Mouse (Mus musculus): ENCODE results near the gene Cgn. TPM values are rescaled to one million over a fixed set of nuclear protein-coding genes. Genes with fewer than 3 reads are reported as not detected.
"Not testable (repeated sequence)": the region's sequence is repeated elsewhere in the genome, so short reads cannot be mapped to it uniquely, and the experiment has no call there.

Gene Cgn
- polyA plus RNA-seq, 1 experiment, result 7.0 TPM

DNA sequence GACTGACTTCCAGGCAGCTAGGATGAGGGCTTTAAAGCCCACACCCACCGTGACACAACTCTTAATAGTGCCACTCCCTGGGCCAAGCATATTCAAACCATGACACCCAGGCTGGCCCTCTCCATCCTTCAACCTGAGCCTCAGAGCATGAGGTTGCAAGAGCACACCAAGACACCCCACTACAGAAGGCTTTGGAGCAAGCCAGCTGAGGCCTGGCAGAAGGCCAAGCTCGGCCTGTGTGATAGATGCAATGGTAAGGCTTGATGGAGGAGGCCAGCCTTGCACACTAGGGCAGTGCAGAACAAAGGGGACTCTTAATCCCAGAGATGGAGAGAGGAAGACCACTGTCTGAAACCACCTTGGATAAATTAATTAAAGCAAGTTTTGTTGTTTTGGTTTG lies 3.2 kb upstream of the Cgn start:
- peak; percentile 29 for DNase-seq (ENCODE audit: low read depth)
- TF ChIP-seq POLR2A (IDR thresholded peaks at IDR 0.05; ENCODE audit: borderline replicate concordance, extremely low read depth, insufficient read depth, insufficient read length, poor library complexity, severe bottlenecking), result no peak
- no peak for TF ChIP-seq CTCF (IDR thresholded peaks at IDR 0.05; ENCODE audit: borderline replicate concordance, extremely low read depth, insufficient read depth, insufficient read length)

DNA sequence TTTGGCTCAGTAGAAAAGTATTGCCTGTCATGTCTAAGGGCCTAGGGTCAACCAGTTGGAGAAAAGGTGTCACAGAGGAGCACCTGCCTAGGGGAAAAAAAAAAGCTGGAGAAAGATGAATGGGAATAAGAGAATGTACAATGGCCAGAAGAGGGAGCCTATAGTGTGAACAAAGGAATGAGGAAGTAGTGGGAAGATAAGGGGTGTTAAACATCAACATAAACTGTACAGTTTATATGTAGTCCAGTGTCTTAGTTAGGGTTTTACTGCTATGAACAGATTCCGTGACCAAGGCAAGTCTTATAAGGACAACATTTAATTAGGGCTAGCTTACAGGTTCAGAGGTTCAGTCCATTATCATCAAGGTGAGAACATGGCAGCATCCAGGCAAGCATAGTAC lies 2.8 kb upstream of the Cgn start:
- no peak for DNase-seq (ENCODE audit: low read depth)
- no peak for TF ChIP-seq POLR2A (IDR thresholded peaks at IDR 0.05; ENCODE audit: borderline replicate concordance, extremely low read depth, insufficient read depth, insufficient read length, poor library complexity, severe bottlenecking)
- no peak for TF ChIP-seq CTCF (IDR thresholded peaks at IDR 0.05; ENCODE audit: borderline replicate concordance, extremely low read depth, insufficient read depth, insufficient read length)

DNA sequence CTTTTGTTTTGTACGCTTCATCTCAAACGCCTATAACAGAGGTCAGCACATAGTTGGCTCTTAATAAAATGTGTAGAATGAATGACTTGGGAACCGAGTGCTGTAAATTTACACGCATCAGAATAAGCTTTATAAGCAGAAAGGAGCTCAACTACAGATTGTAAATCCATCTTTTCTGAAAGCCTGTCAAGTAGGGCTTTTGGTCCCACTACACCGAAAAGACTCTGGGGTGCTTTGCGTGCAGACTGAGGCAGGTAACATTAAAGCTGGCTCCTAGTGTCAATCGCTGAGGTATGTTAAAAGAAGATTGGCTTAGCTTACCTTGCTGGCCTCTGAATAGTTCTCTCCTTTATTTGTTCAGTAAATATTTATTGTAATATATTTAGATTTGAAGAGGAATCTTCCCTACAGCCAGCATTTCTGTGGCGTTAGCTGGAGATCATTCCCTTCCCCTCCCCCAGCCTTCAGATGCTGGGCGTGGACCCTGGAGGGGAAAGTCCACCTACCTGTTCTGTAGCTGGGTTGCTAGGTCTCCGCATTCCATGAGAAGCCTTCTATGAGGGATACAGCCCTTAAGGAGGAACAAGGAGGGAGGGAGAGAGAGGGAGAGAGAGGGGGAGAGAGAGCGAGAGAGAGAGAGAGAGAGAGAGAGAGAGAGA lies 959 bp upstream of the Cgn start:
- TF ChIP-seq POLR2A (IDR thresholded peaks at IDR 0.05; ENCODE audit: borderline replicate concordance, extremely low read depth, insufficient read depth, insufficient read length, poor library complexity, severe bottlenecking) (no peak), CTCF (IDR thresholded peaks at IDR 0.05; ENCODE audit: borderline replicate concordance, extremely low read depth, insufficient read depth, insufficient read length) (no peak)
- DNase-seq (ENCODE audit: low read depth), result peak; percentile 51

- TF ChIP-seq POLR2A (IDR thresholded peaks at IDR 0.05; ENCODE audit: borderline replicate concordance, extremely low read depth, insufficient read depth, insufficient read length, poor library complexity, severe bottlenecking) (no peak), CTCF (IDR thresholded peaks at IDR 0.05; ENCODE audit: borderline replicate concordance, extremely low read depth, insufficient read depth, insufficient read length) (no peak)
- DNase-seq (ENCODE audit: low read depth), result no peak
Measured at GRCm38 (mm10) chr3:94785958-94786357, 334 bp downstream of the Cgn start.

DNA sequence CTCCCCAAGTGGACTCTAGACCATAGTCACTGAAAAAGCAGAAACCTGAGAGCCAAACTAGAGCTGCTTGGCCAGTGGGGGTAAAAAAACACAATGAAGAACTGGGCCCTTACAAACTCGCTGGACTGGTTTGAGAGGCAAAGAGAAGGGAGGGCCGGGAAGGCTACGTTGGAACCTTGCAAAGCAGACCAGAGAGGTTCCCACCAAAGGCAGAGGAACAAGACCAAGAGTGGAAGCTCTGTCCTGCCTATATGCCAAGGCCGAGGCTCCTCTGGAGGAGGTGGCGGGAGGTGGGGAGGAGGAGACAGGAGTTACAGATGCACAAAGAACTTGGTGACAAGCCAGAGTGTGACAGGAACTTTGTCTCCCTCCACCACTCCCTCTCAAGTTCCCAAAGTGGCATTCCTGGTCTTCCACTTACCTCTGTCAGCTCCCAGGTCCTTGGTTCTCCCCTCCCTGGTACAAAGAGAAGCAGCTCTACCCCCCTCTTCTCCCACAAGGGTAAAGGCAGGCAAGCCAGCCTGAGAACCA lies 2.1 kb downstream of the Cgn start:
- no peak for DNase-seq (ENCODE audit: low read depth)
- TF ChIP-seq POLR2A (IDR thresholded peaks at IDR 0.05; ENCODE audit: borderline replicate concordance, extremely low read depth, insufficient read depth, insufficient read length, poor library complexity, severe bottlenecking) (no peak), CTCF (IDR thresholded peaks at IDR 0.05; ENCODE audit: borderline replicate concordance, extremely low read depth, insufficient read depth, insufficient read length) (no peak)

- TF ChIP-seq POLR2A (IDR thresholded peaks at IDR 0.05; ENCODE audit: borderline replicate concordance, extremely low read depth, insufficient read depth, insufficient read length, poor library complexity, severe bottlenecking), result no peak
- no peak for TF ChIP-seq CTCF (IDR thresholded peaks at IDR 0.05; ENCODE audit: borderline replicate concordance, extremely low read depth, insufficient read depth, insufficient read length)
- peak; percentile 28 for DNase-seq (ENCODE audit: low read depth)
Measured at GRCm38 (mm10) chr3:94783462-94783931, 2.8 kb downstream of the Cgn start.

DNA sequence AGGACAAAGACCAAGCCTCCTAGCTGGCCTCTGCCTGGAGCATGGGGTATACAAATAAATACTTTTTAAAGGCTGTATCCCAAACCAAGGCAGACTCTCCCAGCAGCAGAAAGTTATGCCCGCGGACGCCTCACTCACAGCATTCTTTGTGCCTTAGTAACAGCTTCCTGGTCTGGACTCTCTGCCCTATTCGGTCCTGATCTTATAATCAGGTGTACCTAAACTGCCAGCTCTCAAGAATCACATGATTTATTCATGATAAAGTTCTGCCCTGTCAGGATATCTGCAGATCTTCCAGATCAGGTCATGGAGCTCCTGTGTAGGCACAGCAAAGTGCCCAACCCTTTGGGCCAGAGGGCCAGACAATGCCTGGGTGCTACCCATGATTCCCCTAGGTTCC lies 3.4 kb downstream of the Cgn start:
- TF ChIP-seq CTCF (IDR thresholded peaks at IDR 0.05; ENCODE audit: borderline replicate concordance, extremely low read depth, insufficient read depth, insufficient read length) (no peak), POLR2A (IDR thresholded peaks at IDR 0.05; ENCODE audit: borderline replicate concordance, extremely low read depth, insufficient read depth, insufficient read length, poor library complexity, severe bottlenecking) (no peak)
- no peak for DNase-seq (ENCODE audit: low read depth)

DNA sequence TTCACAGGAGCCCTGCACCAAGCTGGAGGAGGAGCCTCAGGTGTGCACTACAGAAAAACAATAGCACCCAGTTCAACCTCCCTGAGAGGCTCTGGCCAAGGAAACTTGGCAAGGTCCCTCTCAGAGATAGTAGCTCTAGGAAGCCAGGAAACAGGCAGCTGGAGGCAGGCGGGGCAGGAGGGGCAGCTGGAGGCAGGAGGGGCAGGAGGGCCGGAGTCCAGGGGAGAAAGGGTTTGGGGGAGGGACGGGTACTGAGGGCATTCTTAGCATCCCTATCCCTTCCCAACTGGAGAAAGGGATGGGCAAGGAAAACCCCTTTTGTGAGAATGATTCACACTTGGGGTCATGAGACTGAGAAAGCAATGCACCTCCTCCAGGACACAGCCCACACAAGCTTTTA lies 4.9 kb downstream of the Cgn start:
- no peak for DNase-seq (ENCODE audit: low read depth)
- no peak for TF ChIP-seq CTCF (IDR thresholded peaks at IDR 0.05; ENCODE audit: borderline replicate concordance, extremely low read depth, insufficient read depth, insufficient read length)
- TF ChIP-seq POLR2A (IDR thresholded peaks at IDR 0.05; ENCODE audit: borderline replicate concordance, extremely low read depth, insufficient read depth, insufficient read length, poor library complexity, severe bottlenecking), result no peak

DNA sequence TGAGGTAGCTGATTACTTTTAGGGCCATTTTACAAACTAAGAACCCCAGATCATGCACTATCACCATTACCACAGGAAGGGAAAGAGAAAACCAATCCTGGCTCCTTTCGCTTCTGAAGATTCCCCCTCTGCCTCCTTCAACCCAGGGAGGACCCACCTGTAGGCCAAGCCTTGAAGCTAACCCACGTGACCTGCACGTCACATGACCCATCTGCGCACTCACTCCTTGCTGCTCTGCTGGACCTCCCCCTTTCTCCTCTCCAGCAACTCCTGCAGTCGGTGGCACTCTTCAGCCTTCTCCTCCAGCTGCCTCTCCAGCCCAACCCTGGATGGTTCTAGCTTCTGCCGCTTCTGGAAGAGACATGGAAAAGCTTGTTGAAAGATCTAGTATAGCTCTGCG lies 10.4 kb downstream of the Cgn start:
- DNase-seq (ENCODE audit: low read depth), result no peak
- TF ChIP-seq POLR2A (IDR thresholded peaks at IDR 0.05; ENCODE audit: borderline replicate concordance, extremely low read depth, insufficient read depth, insufficient read length, poor library complexity, severe bottlenecking), result no peak
- no peak for TF ChIP-seq CTCF (IDR thresholded peaks at IDR 0.05; ENCODE audit: borderline replicate concordance, extremely low read depth, insufficient read depth, insufficient read length)

- TF ChIP-seq POLR2A (IDR thresholded peaks at IDR 0.05; ENCODE audit: borderline replicate concordance, extremely low read depth, insufficient read depth, insufficient read length, poor library complexity, severe bottlenecking), result no peak
- no peak for DNase-seq (ENCODE audit: low read depth)
Measured at GRCm38 (mm10) chr3:94774039-94774438, 12.3 kb downstream of the Cgn start.

GRCm38 (mm10) chr3:94765456-94765855 lies 20.8 kb downstream of the Cgn start:
- not testable (repeated sequence) for DNase-seq (ENCODE audit: low read depth)

DNA sequence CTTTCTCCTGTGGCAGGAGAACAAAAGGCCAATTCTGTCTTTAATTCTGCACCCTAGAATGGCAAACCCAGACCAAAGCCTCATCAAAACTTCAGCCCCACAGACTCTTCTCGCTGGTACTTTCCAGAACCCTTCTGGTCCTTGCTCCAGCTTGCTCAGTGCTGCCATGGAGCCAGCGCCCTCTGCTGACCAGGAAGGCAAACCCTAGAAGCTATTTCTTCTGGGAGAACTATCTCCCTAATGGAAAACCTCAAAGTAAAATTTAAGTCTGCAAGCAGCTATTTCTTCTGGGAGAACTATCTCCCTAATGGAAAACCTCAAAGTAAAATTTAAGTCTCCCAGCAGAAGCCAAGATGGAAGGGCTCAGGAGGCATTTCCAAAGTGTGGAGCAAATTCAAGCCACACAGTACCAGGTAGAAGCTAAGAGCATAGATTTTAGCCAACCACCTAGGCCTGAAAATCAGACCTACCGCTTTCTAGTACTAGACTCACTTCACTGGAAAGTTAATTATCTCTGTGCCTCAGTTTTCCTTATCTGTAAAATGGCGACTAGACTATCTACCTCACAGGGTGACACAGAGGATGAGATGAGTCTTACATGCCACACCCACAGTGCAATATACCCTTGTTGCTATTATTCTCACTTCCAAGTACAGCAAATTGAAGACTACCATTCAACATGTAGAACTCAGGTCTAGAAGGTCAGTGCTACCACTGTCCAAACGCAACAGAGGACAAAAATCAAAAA lies 21.6 kb downstream of the Cgn start:
- not testable (repeated sequence) for DNase-seq (ENCODE audit: low read depth)

DNA sequence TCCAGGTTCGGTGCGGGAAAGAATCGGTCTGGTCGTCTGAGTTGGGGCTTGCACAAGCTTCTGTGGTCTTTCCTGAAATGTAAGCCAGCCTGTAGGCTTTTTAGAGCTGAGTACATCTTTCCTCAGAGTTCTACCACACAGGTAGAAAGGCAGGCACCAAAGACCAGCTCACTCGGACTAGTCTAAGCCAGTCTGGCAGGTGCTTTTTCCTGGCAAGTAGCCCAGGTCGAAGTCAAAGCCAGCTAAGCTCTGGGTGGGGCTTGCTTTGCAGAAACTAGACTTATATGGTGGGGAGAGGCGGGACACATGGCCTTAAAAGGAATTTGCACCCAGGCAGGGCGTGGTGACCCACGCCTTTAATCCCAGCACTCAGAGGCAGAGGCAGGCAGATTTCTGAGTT lies 27.9 kb downstream of the Cgn start:
- DNase-seq (ENCODE audit: low read depth), result peak; percentile 6

DNA sequence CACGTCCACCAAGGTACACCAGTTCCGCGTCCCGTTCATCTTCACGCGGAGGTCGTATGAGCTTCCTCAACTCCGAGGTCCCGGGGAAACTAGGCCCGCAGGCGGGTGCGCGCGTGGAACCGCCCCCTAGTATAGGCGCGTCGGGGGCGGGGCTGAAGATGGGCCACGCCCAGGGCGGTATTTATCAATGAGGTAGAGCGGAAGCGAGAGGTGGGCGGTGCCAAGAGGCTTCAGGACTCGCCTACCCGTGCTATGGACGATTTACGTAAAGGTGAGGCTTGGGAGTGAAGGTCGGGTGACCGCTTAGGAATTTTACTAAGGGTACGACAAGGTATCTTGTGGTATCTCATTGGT lies 28.3 kb downstream of the Cgn start:
- not testable (repeated sequence) for DNase-seq (ENCODE audit: low read depth)

- not testable (repeated sequence) for DNase-seq (ENCODE audit: low read depth)
Measured at GRCm38 (mm10) chr3:94757251-94758055, 28.8 kb downstream of the Cgn start.
